Mouse (Mus musculus) urinary bladder, adult 18-20 months (tissue): ENCODE results near the gene Erc1.

ENCODE experiments used
- DNase-seq, 2 experiments: peaks; one replicate each; pipeline ENCODE4 v3.0.0; 2022; ENCODE audit warnings: low spot score in 2 of 2, mixed read lengths in 2 of 2

The Erc1 gene

GRCm38 (mm10) chr6:119808726-119809505 is 39.1 kb downstream of the Erc1 start:
- DNase-seq, result no peak

- no peak for DNase-seq
These were observed 44.7 kb downstream of the Erc1 start for GRCm38 (mm10) chr6:119803239-119803638.

DNA sequence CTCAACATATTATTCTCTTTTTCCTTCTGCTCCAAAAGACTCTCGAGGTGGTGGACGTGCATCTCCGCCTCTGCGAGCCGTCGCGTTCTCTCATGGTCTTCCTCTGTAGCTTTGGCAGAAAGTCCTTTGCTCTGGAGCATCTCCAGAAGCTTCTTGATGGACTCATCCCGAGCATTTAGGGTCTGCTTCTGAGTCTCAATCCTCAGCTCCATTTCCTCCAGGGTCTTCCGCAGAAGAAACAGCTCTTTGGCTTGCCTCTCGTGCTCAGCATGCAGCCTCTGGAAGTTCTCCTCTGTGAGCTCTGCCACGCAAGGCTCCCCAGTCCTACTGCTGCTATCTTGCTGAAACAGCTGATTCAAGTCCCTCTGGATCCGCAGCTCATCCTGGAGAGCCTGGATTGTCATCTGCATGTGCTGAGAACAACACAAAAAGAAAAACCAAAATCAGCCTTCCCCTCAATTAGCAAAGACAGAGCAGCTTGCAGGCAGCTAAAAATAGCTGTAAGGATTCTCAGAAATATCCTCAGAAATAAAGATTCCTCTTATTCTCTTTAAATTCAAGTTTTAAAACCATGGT is 51.0 kb downstream of the Erc1 start:
- DNase-seq, result no peak

DNA sequence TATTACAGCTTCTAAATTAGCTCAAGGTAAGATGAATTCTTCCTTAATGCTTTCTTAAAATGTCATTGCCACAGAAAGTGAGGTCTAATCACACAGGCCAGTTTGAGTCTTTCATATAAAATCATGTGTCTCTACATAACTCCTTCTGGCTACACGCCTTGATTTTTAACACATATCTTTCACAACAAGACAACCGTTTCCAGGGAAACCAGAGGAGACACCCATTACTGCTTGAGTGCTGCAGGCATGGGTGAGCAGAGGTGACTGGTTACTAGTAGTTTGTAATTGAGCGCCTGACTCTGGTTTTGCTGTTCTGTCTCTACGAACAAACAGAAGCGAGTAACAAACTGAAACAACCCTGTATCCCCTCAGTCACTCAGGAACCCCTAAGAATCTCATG is 51.7 kb downstream of the Erc1 start:
- DNase-seq, result no peak

DNA sequence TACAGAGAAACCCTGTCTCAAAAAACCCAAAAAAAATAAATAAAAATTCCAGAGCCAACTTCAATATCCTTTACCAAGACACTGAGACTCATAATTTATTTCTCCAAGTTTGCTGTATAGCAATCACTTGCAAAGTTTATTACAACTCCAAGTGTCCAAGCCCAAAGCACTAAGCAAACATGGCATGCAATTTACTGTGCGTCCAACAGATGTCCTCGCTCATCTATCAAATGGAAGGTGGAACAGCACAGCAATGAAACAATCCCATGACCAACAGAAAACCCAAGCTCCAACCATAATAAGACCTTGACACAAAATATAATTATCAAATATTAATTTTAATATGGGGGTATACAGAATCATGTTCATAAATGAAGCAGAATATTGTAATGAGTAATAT is 55.4 kb downstream of the Erc1 start:
- peak; percentile 26 to 30 for DNase-seq

DNA sequence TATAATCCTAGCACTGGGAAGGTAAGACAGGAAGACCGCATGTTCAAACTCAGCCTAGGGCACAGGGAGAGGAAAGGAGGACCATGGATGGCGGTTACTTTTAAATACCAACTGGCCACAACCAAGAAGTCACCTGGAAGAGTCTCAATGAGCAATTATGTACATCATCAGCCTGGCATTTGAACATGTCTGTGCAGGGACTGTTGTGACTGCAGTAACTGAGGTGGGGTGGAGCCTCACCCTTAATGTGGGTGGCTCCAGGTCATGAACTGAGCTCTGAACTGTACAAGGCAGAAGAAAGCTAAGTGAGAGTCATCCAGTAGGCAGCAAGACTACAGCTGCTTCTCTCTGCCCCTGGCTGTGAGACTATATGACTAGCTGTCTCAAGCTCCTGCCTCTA is 65.6 kb downstream of the Erc1 start:
- peak; percentile 11 to 36 for DNase-seq

GRCm38 (mm10) chr6:119781109-119781508 is 66.9 kb downstream of the Erc1 start:
- DNase-seq, result no peak

- no peak for DNase-seq
These were observed 79.2 kb downstream of the Erc1 start for GRCm38 (mm10) chr6:119768778-119769177.

DNA sequence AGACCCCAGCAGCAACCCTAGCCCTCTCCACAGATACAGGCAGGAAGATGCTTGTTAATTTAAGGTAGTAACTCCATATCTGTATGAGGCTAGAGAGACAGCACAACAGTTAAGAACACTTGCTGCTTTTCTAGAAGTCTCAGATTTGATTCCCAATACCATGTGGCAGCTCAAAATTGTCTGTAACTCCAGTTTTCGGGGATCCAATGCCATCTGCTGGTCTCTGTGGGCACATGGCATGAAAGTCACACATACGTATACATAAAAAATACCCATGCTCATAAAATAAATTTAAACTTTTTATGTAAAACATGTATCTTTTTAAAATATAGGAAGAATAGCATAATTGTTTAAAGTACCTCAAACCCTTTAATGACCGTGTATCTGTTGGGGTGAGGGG is 83.6 kb downstream of the Erc1 start:
- DNase-seq, result no peak

GRCm38 (mm10) chr6:119759866-119760265 is 88.1 kb downstream of the Erc1 start:
- no peak for DNase-seq

GRCm38 (mm10) chr6:119758490-119758889 is 89.5 kb downstream of the Erc1 start:
- no peak for DNase-seq

GRCm38 (mm10) chr6:119757796-119758195 is 90.2 kb downstream of the Erc1 start:
- DNase-seq, result no peak

GRCm38 (mm10) chr6:119755866-119756265 is 92.1 kb downstream of the Erc1 start:
- no peak for DNase-seq

DNA sequence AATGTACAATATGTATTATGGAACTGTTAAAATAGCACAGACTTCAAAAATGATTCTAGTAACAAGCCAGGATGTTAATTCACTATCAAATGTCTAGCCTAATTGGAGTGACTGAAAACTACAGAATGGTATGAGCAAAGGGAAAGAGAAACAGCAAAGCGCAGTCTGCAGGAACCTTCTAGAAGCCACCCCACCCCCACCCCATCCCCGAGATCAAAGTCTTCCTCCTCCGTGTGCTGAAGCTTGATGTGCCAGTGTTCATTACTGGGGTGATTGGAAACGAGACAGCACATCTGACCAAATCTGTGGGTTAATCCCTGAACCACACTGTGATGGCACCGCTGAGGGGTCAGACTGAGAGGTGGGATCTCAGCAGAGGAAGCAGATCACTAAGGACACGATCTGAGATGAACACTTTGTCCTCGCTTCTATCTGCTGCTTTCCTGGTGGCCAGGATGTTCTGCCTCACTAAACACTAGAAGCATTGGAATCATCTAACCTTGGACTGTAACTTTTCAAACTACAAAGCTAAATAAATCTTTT is 98.8 kb downstream of the Erc1 start:
- no peak for DNase-seq

DNA sequence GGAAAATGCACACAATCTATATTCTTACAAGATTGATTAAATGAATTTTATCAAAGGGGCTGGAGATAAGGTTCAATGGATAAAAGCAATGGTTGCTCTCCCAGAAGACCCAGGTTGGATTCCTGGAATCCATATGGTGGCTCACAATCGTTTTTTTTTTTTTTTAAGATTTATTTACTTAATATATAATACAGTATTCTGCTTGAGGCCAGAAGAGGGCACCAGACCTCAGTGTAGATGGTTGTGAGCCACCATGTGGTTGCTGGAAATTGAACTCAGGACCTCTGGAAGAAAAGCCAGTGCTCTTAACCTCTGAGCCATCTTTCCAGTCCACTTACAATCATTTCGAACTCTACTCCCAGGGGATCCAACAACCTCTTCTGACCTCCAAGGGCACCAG is 106.1 kb downstream of the Erc1 start:
- DNase-seq, result no peak

DNA sequence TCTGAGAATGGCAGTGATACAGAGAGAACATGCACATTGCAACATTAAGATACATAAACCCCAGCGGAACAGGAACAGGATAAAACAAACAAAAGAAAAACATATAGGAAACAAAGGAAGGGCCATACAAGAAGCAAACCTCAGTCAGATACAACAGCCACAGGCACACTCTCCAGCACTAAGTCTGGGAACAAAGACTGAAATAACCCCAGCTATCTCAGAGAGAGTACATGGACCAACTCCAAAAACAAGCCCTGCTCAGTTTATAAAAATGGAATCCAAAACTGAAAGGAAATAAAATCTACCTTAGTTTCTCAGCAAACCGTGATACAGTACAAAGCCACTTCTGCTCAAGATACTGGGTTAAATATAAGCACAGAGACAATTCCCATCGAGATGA is 107.4 kb downstream of the Erc1 start:
- no peak for DNase-seq

GRCm38 (mm10) chr6:119738638-119739375 is 109.2 kb downstream of the Erc1 start:
- DNase-seq, result no peak

GRCm38 (mm10) chr6:119737716-119738115 is 110.3 kb downstream of the Erc1 start:
- DNase-seq, result no peak

GRCm38 (mm10) chr6:119735937-119736336 is 112.0 kb downstream of the Erc1 start:
- DNase-seq, result no peak

DNA sequence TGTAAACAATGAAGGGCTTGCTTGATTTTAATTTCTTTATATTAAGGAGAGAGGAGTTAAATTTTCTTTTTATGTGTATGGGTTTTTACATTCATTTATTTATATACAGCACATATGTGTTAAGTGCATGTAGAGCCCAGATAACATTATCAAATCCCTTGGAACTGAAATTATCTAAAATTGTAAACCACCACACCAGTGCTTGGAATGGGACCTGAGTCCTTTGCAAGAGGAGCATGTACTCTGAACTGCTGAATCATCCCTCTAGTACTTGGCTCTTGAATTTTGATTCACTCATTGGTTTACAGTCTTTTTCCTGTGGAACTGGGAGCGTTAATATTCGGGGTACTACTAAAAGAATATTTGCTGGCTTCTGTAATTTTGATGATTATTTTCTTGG is 116.8 kb downstream of the Erc1 start:
- no peak for DNase-seq

GRCm38 (mm10) chr6:119715234-119715633 is 132.7 kb downstream of the Erc1 start:
- no peak for DNase-seq

DNA sequence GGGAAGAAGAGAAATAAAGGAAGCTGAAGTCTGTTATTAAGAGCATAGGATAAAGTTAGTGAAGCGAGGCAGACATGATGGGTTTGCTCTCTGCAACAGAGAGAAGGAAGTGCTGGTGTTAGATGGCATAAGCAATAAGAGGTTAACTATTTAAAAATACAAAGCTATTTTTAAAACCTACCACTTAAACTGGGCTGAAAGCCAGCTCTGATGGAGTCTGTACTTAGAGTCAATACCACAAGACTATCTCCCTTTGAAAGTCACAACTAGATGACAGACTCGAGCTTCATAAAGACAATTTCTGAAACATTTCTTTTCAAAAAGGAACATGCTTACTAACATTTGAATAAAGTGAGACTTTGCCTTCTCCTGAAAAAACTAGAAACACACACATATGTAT is 134.0 kb downstream of the Erc1 start:
- no peak for DNase-seq

- DNase-seq, result no peak
These were observed 135.5 kb downstream of the Erc1 start for GRCm38 (mm10) chr6:119712486-119712885.
